Mouse (Mus musculus): ENCODE measurements around the gene Cdh19.

Cdh19 gene

DNA sequence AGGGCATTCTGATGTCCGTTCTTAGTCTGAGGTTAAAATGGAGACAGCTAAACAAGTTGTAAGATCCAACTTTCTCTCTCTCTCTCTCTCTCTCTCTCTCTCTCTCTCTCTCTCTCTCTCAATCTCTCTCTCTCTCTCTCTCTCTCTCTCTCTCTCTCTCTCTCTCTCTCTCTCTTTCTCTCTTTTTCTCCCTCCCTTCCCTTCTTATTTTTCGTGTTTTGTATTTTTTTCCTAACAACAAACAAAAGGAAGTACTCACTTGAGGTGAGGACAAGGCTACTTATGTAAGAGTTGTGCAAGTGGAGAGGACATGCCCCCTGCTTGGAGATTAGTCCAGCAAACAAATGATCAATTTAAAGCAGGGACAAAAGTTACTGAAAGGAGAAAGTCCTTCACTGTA, at the start of gene Cdh19:
TSS of gene Cdh19 (minus strand) at position 101 of the 400 bp plus-strand sequence.
- DNase-seq, result no peak

DNA sequence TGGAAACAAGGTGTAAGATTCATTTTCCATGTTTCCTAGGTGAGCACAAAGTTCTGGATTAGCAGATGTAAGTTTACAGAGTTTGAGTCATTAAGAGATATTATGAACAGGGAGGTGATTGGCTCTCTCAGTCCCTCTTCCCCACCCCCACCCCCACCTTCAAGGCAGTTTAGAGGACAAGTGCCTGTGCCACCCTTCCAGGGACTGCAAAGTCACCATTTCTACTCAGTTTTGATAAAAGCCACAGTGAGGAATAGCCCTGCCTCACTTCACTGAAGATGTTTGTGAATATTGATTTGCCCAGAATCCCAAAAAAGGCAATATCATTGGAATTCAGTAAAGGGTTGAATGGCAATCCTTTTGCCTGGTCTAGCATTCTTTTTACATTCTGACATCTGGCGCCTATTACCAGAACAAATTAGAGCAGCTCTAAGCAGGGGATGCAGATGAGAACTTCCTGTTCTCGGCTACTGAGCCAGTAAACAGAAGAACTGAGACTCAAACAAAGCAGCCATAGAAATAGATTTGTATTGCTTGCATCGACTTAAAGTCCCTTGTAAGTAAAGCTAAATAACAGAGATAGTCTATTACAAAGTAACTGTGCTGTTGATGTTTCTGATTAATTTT, 43.2 kb upstream of the Cdh19 start:
- DNase-seq, result no peak

DNA sequence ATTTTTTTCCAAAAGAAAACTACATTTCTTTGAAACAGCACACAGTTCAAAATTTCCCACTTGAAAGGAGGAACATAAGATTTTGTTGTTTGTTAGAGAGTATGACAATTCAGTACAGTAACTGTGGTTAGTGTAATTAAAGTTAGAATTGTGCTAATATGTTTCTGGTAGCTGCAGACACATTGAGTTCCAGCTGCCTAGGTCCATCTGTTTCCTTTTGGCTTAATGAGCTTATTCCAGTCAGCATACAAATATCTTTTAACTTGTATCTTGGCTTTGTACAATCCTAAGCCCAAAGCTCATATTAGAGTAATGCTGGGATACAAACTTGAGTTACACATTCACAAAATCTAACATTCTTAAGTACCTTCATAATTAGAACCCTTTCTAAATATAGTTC, 40.3 kb upstream of the Cdh19 start:
- no peak for DNase-seq

DNA sequence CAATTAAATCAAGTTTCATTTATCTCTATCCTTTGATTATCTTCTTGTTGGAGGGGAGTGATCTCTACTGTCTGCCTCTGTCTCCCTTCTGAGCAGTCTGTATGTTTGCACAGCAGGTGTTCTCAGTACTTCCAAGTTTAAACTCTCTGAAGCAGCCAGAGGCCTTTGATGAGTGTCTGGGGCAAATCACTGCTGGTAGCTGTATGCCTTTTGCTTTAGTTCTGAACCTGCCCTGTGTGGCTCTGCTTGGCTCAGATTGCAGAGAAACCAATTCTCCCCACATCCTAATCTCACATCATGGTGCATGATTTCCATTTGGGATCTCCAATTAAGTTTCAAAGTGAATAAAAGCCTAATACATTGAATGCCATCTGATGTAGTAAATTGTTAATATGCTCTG, 12.4 kb upstream of the Cdh19 start:
- no peak for DNase-seq

DNA sequence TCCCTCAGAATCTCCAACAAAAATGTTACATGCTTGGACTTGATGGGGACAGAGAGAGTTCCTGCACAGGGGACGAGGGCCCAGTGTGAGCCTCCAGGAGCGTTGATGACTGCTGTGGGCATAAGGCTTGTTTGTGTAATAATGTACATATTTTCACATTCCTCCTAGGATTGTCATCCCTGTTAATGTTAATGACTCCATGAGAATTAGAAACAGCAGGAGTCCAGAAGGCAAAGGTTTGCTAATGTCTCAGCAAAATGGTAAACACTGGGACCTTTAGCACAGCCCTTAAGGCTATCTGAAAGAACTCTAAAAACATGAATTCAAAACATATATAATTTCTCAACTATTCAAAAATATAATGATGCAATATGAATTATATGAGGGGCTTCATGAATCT, 8.2 kb downstream of the Cdh19 start:
- no peak for DNase-seq

DNA sequence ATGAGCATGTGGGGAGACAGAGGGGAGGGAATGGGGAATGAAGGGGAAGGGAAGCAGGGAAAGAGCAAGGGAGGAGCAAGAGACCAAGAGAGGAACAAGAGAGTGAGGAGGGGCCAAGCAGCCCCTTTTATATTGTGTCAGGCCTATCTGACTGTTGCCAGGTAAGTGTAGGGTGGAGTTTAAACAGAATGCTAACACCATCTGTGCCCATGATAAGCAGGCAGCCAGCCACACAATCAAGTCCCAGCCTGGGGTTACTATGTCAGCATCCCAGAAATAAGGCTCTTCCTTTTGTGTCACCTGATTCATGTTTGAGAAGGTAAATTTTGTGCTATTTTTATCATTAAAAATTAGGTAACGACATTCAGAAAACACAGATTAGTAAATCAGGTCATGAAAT, 67.6 kb downstream of the Cdh19 start:
- DNase-seq, result no peak

DNA sequence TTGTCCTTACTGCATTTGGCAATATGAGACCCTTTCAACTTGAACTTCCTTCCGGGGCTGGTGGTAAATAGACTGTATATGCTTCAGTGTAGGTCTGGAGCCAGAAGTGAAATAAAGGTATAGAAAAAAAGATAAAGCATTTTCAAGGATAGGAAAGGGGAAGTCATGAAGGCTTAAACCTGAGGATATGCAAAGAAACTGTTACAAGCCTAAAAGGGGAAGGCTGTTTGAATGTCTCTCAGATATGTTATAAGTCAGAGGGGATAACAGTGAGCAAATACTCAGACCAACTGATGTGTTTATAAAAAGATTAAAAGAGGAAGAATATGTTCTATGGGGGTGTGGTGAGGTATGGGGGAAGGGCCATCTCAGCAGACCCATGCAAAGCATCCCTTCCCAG, 68.2 kb downstream of the Cdh19 start:
- no peak for DNase-seq

DNA sequence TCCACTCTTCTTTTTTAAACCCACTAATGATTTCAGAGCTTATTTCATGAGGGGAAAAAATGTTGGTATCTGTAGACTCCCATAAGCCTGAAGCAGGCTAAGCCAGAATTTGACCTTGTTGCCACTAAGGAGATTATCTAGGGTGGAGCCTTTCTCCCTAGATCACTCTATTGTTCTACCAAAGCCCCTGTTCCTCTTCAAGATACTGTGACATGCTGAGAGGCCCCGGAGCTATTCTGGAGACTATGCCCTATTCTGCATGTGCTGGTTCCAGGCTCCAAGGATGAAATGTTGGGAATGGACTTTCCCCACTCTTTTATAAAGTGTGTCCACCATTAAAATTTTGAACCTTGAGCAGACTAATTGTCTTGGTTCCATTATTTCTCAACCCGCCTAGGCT, 73.1 kb downstream of the Cdh19 start:
- DNase-seq, result no peak

All from cerebellum, postnatal 25 days (tissue).